Mouse (Mus musculus) forebrain, embryonic 12.5 days (tissue): ENCODE measurements around the gene Gm20388. TPM values are rescaled to one million over a fixed set of nuclear protein-coding genes. Genes with fewer than 3 reads are reported as not detected.
A peak's percentile ranks its signal among the peaks of the same experiment; 100 is the strongest.

ENCODE experiments used
- ATAC-seq: fragments of 200-750 bp; cut with Nextera tagmentation; 2 replicates; pipeline ENCODE4 v1.8.0; 2017; ENCODE audit warnings: moderate TSS enrichment; ENCODE audit not compliant: low FRiP score
- H3K27ac ChIP-seq: fragments of 300-500 bp; sonication (generic); 2 replicates; pipeline ENCODE4 v1.5.1; 2016; ENCODE audit warnings: mild to moderate bottlenecking
- H3K27me3 ChIP-seq: fragments of 300-500 bp; sonication (generic); 2 replicates; pipeline ENCODE4 v1.6.1; 2016; ENCODE audit warnings: mild to moderate bottlenecking
- H3K36me3 ChIP-seq: fragments of 300-500 bp; sonication (generic); replicated peaks from 2 replicates; pipeline ENCODE4 v1.6.1; 2016; ENCODE audit warnings: mild to moderate bottlenecking
- H3K4me1 ChIP-seq: fragments of 300-500 bp; sonication (generic); 2 replicates; pipeline ENCODE4 v1.6.1; 2016
- H3K4me2 ChIP-seq: fragments of 300-500 bp; sonication (generic); 2 replicates; pipeline ENCODE4 v1.6.1; 2016; ENCODE audit warnings: mild to moderate bottlenecking, moderate library complexity
- H3K4me3 ChIP-seq: fragments of 300-500 bp; sonication (generic); replicated peaks from 2 replicates; pipeline ENCODE4 v1.5.1; 2016; ENCODE audit warnings: mild to moderate bottlenecking
- H3K9ac ChIP-seq: fragments of 300-500 bp; sonication (generic); 2 replicates; pipeline ENCODE4 v1.6.1; 2016; ENCODE audit warnings: mild to moderate bottlenecking
- H3K9me3 ChIP-seq: fragments of 300-500 bp; sonication (generic); 2 replicates; pipeline ENCODE4 v1.6.1; 2016
- WGBS: fragments of 180-500 bp; shearing (Covaris S2); methylation state at CpG from one replicate; pipeline ENCODE4 v1.1.7; 2016; 5-methylcytosine and 5-hydroxymethylcytosine counted together
- polyA plus RNA-seq: library from polyadenylated mRNA; unstranded; fragments of >200 nt; fragmentation: Nextera tagmentation; extraction: Ambion mirVana; gene quantifications from 2 replicates; pipeline ENCODE4 v1.2.1, GENCODE M21; 2016

Gm20388 gene
- polyA plus RNA-seq, 1 experiment from 2014 or later = not detected

- 90% methylated on average over 10 of the region's 10 CpGs for WGBS
- no peaks in the 10 kb centered on the region for H3K4me1 ChIP-seq
- H3K27ac ChIP-seq = 0 out of 2 replicates have a peak overlapping the region, but pooled peaks have one; percentile 19
- ATAC-seq = no peak
- H3K4me2 ChIP-seq = no peak overlapping the region
- no peak overlapping the region for H3K4me3 ChIP-seq
- peaks cover 73% of the 10 kb centered on the region for H3K36me3 ChIP-seq
- no peaks in the 10 kb centered on the region for H3K27me3 ChIP-seq
- H3K9ac ChIP-seq = no peak overlapping the region
- no peaks in the 10 kb centered on the region for H3K9me3 ChIP-seq
Measured at GRCm38 (mm10) chr8:122883671-122884070, 2973.0 kb downstream of the Gm20388 start.

DNA sequence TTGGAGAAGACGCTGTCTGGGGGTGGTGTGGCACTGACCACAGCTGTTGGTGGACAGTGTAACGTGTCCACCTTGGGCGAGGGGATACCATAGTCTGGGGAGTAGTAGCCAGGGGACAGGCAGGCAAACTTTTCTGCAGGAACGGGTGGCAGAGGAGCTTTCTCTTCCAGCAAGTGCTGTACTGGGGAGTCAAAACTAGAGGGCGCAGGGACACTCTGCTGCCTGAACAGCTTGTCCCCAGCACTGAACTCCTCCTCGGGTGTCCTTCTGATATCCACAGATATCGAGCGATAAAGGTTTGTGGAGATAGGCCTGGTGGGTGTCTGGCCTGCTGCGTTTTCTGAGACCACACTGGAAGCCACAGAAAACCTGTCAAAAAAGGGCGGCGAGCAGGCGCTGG, 2980.8 kb downstream of the Gm20388 start:
- Histone ChIP-seq H3K4me1 (no peaks in the 10 kb centered on the region), H3K9ac (no peak overlapping the region), H3K36me3 (peaks cover 98% of the 10 kb centered on the region), H3K9me3 (no peaks in the 10 kb centered on the region), H3K27me3 (no peaks in the 10 kb centered on the region), H3K4me3 (no peak overlapping the region), H3K27ac (no peak overlapping the region), H3K4me2 (no peak overlapping the region)
- no peak for ATAC-seq
- WGBS = 90% methylated on average over 12 of the region's 12 CpGs

DNA sequence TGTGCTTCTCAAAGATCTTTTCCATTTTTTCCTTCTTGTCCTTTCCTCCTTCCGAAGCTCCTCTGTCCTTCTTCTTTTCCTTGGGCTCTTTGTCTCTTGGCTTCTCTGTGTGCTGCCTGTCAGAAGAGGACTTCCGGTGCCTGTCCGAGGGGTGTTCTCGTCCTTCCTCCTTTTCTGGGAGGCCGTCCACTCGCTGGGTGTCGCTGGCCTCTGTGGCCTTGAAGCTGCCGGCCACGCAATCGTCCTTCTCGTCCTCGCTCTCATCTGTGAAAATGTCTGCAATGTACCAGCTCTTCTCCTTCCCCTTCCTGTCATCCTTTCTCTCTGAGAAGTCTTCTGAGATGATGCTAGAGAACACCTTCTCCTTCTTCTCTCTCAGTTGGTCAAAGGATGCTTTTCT, 2982.8 kb downstream of the Gm20388 start:
- Histone ChIP-seq H3K4me2 (no peak overlapping the region), H3K27me3 (no peaks in the 10 kb centered on the region), H3K9ac (no peak overlapping the region), H3K36me3 (peaks cover 98% of the 10 kb centered on the region), H3K4me3 (no peak overlapping the region), H3K4me1 (no peaks in the 10 kb centered on the region), H3K9me3 (no peaks in the 10 kb centered on the region), H3K27ac (no peak overlapping the region)
- 94% methylated on average over 12 of the region's 12 CpGs for WGBS
- ATAC-seq = no peak

GRCm38 (mm10) chr8:122896317-122896716, 2985.7 kb downstream of the Gm20388 start:
- Histone ChIP-seq H3K36me3 (peaks cover 84% of the 10 kb centered on the region), H3K27me3 (no peaks in the 10 kb centered on the region)
- WGBS = 94% methylated on average over 11 of the region's 11 CpGs

GRCm38 (mm10) chr8:122897200-122897599, 2986.6 kb downstream of the Gm20388 start:
- WGBS = 92% methylated on average over 8 of the region's 8 CpGs
- no peak overlapping the region for H3K4me2 ChIP-seq
- H3K27ac ChIP-seq = no peak overlapping the region
- peaks cover 75% of the 10 kb centered on the region for H3K36me3 ChIP-seq
- no peaks in the 10 kb centered on the region for H3K4me1 ChIP-seq
- H3K4me3 ChIP-seq = no peak overlapping the region
- no peaks in the 10 kb centered on the region for H3K27me3 ChIP-seq
- no peak for ATAC-seq
- no peaks in the 10 kb centered on the region for H3K9me3 ChIP-seq
- H3K9ac ChIP-seq = no peak overlapping the region

More at GRCm38 (mm10) chr8:122896317-122896716, 2985.7 kb downstream of the Gm20388 start:
- no peaks in the 10 kb centered on the region for H3K4me1 ChIP-seq
- H3K4me3 ChIP-seq = no peak overlapping the region
- no peaks in the 10 kb centered on the region for H3K9me3 ChIP-seq
- H3K27ac ChIP-seq = no peak overlapping the region
- no peak overlapping the region for H3K9ac ChIP-seq
- no peak for ATAC-seq
- H3K4me2 ChIP-seq = no peak overlapping the region

DNA sequence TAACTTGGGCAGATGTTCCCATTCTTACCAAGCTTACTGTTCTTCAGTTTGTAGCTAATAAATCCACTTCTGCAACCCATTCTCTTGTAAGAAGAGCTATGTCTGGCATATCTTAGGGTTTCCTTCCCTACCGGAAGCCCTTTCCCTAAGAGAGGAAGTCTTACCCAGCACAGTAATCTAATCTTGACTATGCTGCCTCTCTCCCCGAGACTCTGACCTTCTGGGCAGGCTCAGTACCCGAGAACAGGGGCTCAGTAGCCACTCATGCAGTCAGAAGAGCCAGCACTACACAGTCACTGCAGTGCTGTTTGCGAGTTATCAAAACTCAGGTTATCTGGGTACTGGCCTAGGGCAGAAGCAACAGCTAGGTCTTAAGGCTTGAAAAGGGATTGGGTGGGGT, 2987.4 kb downstream of the Gm20388 start:
- H3K4me2 ChIP-seq = no peak overlapping the region
- no peak overlapping the region for H3K4me3 ChIP-seq
- H3K4me1 ChIP-seq = no peaks in the 10 kb centered on the region
- WGBS = 87% methylated on average over 4 of the region's 4 CpGs
- no peak overlapping the region for H3K9ac ChIP-seq
- H3K36me3 ChIP-seq = peaks cover 67% of the 10 kb centered on the region
- no peak overlapping the region for H3K27ac ChIP-seq
- no peaks in the 10 kb centered on the region for H3K9me3 ChIP-seq
- ATAC-seq = no peak
- no peaks in the 10 kb centered on the region for H3K27me3 ChIP-seq

DNA sequence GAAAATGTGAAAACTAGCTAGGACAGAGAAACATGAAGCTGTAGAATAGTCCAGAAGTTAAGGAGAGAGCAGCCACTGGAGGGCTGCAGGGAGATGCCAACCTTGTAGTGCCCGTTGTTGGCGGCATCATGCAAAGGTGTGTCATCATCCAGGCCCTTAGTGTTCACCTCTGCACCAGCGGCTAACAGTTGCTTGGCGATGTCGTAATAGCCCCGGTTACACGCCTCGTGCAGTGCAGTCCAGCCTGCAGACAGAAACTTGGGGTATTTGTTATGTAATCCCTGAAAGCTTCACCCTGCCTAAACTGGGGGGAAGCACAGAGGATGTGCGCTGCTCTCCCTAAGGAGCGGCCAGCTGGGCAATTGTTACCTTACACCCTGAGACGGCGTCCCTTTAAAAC, 2987.8 kb downstream of the Gm20388 start:
- Histone ChIP-seq H3K4me3 (no peak overlapping the region), H3K36me3 (peaks cover 63% of the 10 kb centered on the region), H3K9me3 (no peaks in the 10 kb centered on the region), H3K4me2 (no peak overlapping the region), H3K27me3 (no peaks in the 10 kb centered on the region), H3K4me1 (no peaks in the 10 kb centered on the region), H3K9ac (no peak overlapping the region), H3K27ac (no peak overlapping the region)
- WGBS = 95% methylated on average over 12 of the region's 12 CpGs
- no peak for ATAC-seq

DNA sequence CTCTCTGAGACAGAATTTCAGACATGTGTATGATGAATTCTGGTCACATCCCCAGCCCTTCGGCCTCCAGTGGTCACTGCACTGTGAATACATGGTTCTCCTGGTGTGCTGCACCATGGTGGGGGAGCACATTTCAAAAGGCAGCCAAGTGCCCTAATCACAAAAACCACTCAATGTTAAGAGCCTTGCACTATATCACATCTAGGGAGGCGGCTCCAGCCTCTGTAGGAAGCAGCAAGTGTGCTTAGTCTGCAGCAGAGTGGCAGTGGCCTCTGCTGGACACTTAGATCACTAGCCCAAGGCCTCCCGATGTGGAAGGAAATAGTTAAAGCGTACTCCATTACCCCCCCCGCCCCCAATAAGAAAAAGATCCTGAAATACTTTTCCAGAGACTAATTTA, 2988.4 kb downstream of the Gm20388 start:
- WGBS = 68% methylated on average over 5 of the region's 5 CpGs
- Histone ChIP-seq H3K27me3 (no peaks in the 10 kb centered on the region), H3K4me1 (no peaks in the 10 kb centered on the region), H3K9ac (no peak overlapping the region), H3K27ac (no peak overlapping the region), H3K36me3 (peaks cover 57% of the 10 kb centered on the region), H3K4me3 (no peak overlapping the region), H3K4me2 (no peak overlapping the region), H3K9me3 (no peaks in the 10 kb centered on the region)
- ATAC-seq = no peak

DNA sequence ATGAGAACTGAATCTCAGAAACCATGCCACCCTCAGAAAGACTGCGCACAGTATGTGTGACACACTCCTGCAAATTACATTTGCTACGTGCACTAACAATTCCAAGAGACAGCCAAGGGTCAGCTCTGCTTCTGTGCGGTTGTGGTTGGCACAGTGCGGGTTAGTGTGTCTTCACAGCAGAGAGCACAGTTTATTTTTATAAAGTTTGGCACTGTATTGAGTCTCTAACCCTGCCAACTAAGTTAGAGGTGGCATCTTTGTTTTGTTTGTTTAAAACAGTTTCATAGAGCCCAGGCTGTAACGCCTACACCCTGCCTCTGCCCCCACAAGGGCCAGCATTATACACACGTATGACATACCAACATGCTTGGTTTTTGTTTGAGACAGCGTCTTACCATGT, 2990.8 kb downstream of the Gm20388 start:
- Histone ChIP-seq H3K4me2 (no peak overlapping the region), H3K9me3 (no peaks in the 10 kb centered on the region), H3K27me3 (no peaks in the 10 kb centered on the region), H3K4me1 (no peaks in the 10 kb centered on the region), H3K27ac (no peak overlapping the region), H3K9ac (no peak overlapping the region), H3K36me3 (peaks cover 33% of the 10 kb centered on the region), H3K4me3 (no peak overlapping the region)
- WGBS = 95% methylated on average over 7 of the region's 7 CpGs
- ATAC-seq = no peak

DNA sequence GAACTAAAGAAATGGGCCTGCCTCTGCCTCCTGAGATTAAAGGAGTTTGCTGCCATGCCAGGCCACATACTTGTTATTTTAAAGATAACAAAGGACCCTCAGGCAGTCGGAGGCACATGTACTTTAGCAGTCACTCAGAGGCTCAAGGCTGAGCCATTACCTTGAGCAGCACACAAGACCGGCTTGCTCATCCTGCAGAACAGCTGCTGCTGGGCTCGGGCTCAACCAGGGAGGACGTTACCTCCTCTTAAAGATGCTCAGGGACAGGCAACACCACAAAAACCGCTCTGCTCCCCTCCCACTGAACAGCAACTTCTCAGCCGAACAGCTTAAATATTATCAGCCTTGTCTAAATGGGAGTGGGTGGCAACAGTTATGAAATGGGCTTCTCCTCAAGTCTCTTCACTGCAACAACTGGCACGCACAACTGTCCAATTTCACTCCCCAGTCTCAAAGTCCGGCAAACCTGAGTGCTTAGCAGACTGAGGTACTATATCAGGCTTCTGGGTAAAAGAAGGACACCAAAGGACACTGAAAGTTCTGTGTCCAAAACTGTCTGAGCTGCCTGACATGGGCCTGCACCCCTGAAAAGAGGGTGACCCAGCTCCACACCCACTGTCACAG, 2991.4 kb downstream of the Gm20388 start:
- H3K4me1 ChIP-seq = no peaks in the 10 kb centered on the region
- H3K36me3 ChIP-seq = peaks cover 28% of the 10 kb centered on the region
- no peak for ATAC-seq
- no peak overlapping the region for H3K4me3 ChIP-seq
- H3K27ac ChIP-seq = no peak overlapping the region
- no peak overlapping the region for H3K4me2 ChIP-seq
- H3K9ac ChIP-seq = no peak overlapping the region
- 91% methylated on average over 8 of the region's 8 CpGs for WGBS
- no peaks in the 10 kb centered on the region for H3K27me3 ChIP-seq
- H3K9me3 ChIP-seq = no peaks in the 10 kb centered on the region

GRCm38 (mm10) chr8:122902581-122902980, 2991.9 kb downstream of the Gm20388 start:
- Histone ChIP-seq H3K4me3 (no peak overlapping the region), H3K9ac (no peak overlapping the region; the same call in 1 of the 2 replicates), H3K9me3 (no peaks in the 10 kb centered on the region), H3K27ac (no peak overlapping the region; the same call in 1 of the 2 replicates), H3K27me3 (no peaks in the 10 kb centered on the region), H3K36me3 (peaks cover 28% of the 10 kb centered on the region), H3K4me1 (no peaks in the 10 kb centered on the region), H3K4me2 (no peak overlapping the region)
- no peak for ATAC-seq
- 65% methylated on average over 3 of the region's 3 CpGs for WGBS

- no peak overlapping the region; the same call in 1 of the 2 replicates for H3K27ac ChIP-seq
- no peaks in the 10 kb centered on the region for H3K27me3 ChIP-seq
- no peak overlapping the region for H3K4me3 ChIP-seq
- 36% methylated on average over 5 of the region's 5 CpGs for WGBS
- no peaks in the 10 kb centered on the region for H3K4me1 ChIP-seq
- H3K9ac ChIP-seq = no peak overlapping the region
- H3K9me3 ChIP-seq = no peaks in the 10 kb centered on the region
- H3K4me2 ChIP-seq = no peak overlapping the region
- peaks cover 28% of the 10 kb centered on the region for H3K36me3 ChIP-seq
- ATAC-seq = no peak
Measured at GRCm38 (mm10) chr8:122903002-122903401, 2992.4 kb downstream of the Gm20388 start.

GRCm38 (mm10) chr8:122904496-122904895, 2993.9 kb downstream of the Gm20388 start:
- H3K4me3 ChIP-seq = no peak overlapping the region
- H3K9ac ChIP-seq = no peak overlapping the region
- no peak overlapping the region for H3K4me2 ChIP-seq
- no peaks in the 10 kb centered on the region for H3K9me3 ChIP-seq
- no peak overlapping the region; the same call in 1 of the 2 replicates for H3K27ac ChIP-seq
- peaks cover under 1% of the 10 kb centered on the region; the same call in 1 of the 2 replicates for H3K4me1 ChIP-seq
- 89% methylated on average over 11 of the region's 11 CpGs for WGBS
- no peaks in the 10 kb centered on the region for H3K27me3 ChIP-seq
- peaks cover 22% of the 10 kb centered on the region for H3K36me3 ChIP-seq
- ATAC-seq = no peak
